ENCODE assay signal across 9 mouse cellular contexts in the genomic region with DNA sequence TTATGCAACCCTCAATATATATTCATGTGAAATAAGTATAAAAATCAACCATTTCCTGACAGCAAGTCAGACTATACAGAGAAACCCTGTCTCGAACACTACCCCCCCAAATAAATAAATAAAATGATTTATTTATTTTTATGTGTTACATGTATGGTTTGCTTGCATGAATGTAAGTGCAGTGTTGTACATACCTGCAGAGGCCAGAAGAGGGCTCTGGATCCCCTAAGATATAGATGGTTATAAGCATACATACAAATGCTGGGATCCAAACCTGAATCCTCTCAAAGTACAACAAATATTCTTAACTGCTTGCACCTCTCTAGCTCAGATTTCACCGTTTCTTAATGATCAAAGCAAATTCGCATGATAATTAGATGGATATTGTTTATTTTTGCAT. TPM values are rescaled to one million over a fixed set of nuclear protein-coding genes. Genes with fewer than 3 reads are reported as not detected.
DNase-seq lines count a peak whose midpoint lies in the region; ATAC-seq and TF ChIP-seq lines count a peak whose summit lies in the region.
"Had no signal": no experiment of that assay in that cellular context is flagged by ENCODE, and none has a peak within 500 bp of the region (broad histone marks: within the 10 kb centered on the region; RNA-seq: fewer than 3 reads in every experiment).

No protein-coding gene starts in this region.

- H3K9ac ChIP-seq in intestine, postnatal 0 days (ENCODE audit: low read depth, low read length) = no peak overlapping the region
- H3K9ac ChIP-seq in intestine, embryonic 15.5 days = no peak overlapping the region
- H3K9ac ChIP-seq: embryonic facial prominence, embryonic 15.5 days had no signal

- WGBS in intestine, postnatal 0 days = 71% methylated on average over 3 of the region's 3 CpGs
- WGBS in intestine, embryonic 15.5 days = 69% methylated on average over 3 of the region's 3 CpGs

- no peak overlapping the region for H3K27ac ChIP-seq in intestine, postnatal 0 days (ENCODE audit: low read depth, low read length)
- H3K27ac ChIP-seq in intestine, embryonic 15.5 days = no peak overlapping the region
- H3K27ac ChIP-seq: embryonic facial prominence, embryonic 15.5 days had no signal

- peaks cover 16% of the 10 kb centered on the region for H3K36me3 ChIP-seq in intestine, postnatal 0 days (ENCODE audit: control insufficient read depth, insufficient read depth)
- no peaks in the 10 kb centered on the region for H3K36me3 ChIP-seq in intestine, embryonic 15.5 days

- H3K4me2 ChIP-seq in intestine, postnatal 0 days (replicated peaks; ENCODE audit: low read depth) = no peak overlapping the region
- no peak overlapping the region for H3K4me2 ChIP-seq in intestine, embryonic 15.5 days (replicated peaks)
- H3K4me2 ChIP-seq: embryonic facial prominence, embryonic 15.5 days had no signal

- TF ChIP-seq CTCF in intestine, postnatal 0 days (IDR thresholded peaks at IDR 0.05; ENCODE audit: low read depth) = peak; percentile 70

- no peak overlapping the region for H3K4me3 ChIP-seq in intestine, postnatal 0 days (ENCODE audit: low read depth, low read length)
- no peak overlapping the region for H3K4me3 ChIP-seq in intestine, embryonic 15.5 days (replicated peaks)
- H3K4me3 ChIP-seq: embryonic facial prominence, embryonic 15.5 days had no signal

- H3K27me3 ChIP-seq in intestine, postnatal 0 days (replicated peaks; ENCODE audit: control insufficient read depth, insufficient read depth, low read length) = no peaks in the 10 kb centered on the region
- H3K27me3 ChIP-seq in intestine, embryonic 15.5 days (replicated peaks) = no peaks in the 10 kb centered on the region
- H3K27me3 ChIP-seq: embryonic facial prominence, embryonic 15.5 days had no signal

- no peaks in the 10 kb centered on the region for H3K9me3 ChIP-seq in intestine, postnatal 0 days (ENCODE audit: control insufficient read depth)
- H3K9me3 ChIP-seq in intestine, embryonic 15.5 days = no peaks in the 10 kb centered on the region
- H3K9me3 ChIP-seq: embryonic facial prominence, embryonic 15.5 days had no signal

- no peak for ATAC-seq in intestine, postnatal 0 days
- no peak for ATAC-seq in intestine, embryonic 15.5 days
- no peak for ATAC-seq in granulocyte monocyte progenitor cell, adult 5-6 weeks (replicated peaks; ENCODE audit: poor library complexity, severe bottlenecking)

- no peaks in the 10 kb centered on the region for H3K4me1 ChIP-seq in intestine, postnatal 0 days (replicated peaks; ENCODE audit: control insufficient read depth, insufficient read depth, low read length)
- no peaks in the 10 kb centered on the region for H3K4me1 ChIP-seq in intestine, embryonic 15.5 days (replicated peaks)
- H3K4me1 ChIP-seq: embryonic facial prominence, embryonic 15.5 days had no signal

- peak; percentile 10 to 30 for DNase-seq in B cell, adult 2 months
- peak; percentile 46 for DNase-seq in MN1 (ENCODE audit: low spot score)
- peak; percentile 59 for DNase-seq in embryo, embryonic 10.5 days (ENCODE audit: low spot score)
- DNase-seq in lung, postnatal 14 days = peak; percentile 11
- no peak for DNase-seq in spleen, postnatal 14 days (ENCODE audit: low spot score in 2 of 2)

RNA-seq across cellular contexts. Expression of a gene that starts 51.5 kb away (rescaled TPM):
- polyA plus RNA-seq in intestine, postnatal 0 days (2015; fragmentation: Nextera tagmentation; extraction: Ambion mirVana) = 0.82 and 0.94 TPM in 2 replicates
- polyA plus RNA-seq in intestine, embryonic 15.5 days (2015; fragmentation: Nextera tagmentation; extraction: Ambion mirVana) = 2.3 and 2.6 TPM in 2 replicates
- not detected in 2 replicates for total RNA-seq in granulocyte monocyte progenitor cell, adult 5-6 weeks (2014; fragmentation: Nextera tagmentation)
- 0.09 and 0.41 TPM in 2 replicates for total RNA-seq in granulocyte monocyte progenitor cell, adult 5-6 weeks (2017)

RNA-seq across cellular contexts. Expression of a gene that starts 55.0 kb away (rescaled TPM):
- 8.6 and 9.3 TPM in 2 replicates for polyA plus RNA-seq in intestine, postnatal 0 days (2015; fragmentation: Nextera tagmentation; extraction: Ambion mirVana)
- 13.8 and 16.4 TPM in 2 replicates for polyA plus RNA-seq in intestine, embryonic 15.5 days (2015; fragmentation: Nextera tagmentation; extraction: Ambion mirVana)
- total RNA-seq in granulocyte monocyte progenitor cell, adult 5-6 weeks (2014; fragmentation: Nextera tagmentation) = 5.8 and 9.0 TPM in 2 replicates
- total RNA-seq in granulocyte monocyte progenitor cell, adult 5-6 weeks (2017) = 6.3 and 6.6 TPM in 2 replicates

RNA-seq across cellular contexts. Expression of a gene that starts 58.6 kb away (rescaled TPM):
- 20.4 and 20.7 TPM in 2 replicates for polyA plus RNA-seq in intestine, postnatal 0 days (2015; fragmentation: Nextera tagmentation; extraction: Ambion mirVana)
- polyA plus RNA-seq in intestine, embryonic 15.5 days (2015; fragmentation: Nextera tagmentation; extraction: Ambion mirVana) = 48.1 and 51.0 TPM in 2 replicates
- total RNA-seq in granulocyte monocyte progenitor cell, adult 5-6 weeks (2014; fragmentation: Nextera tagmentation) = 60.0 and 68.0 TPM in 2 replicates
- 46.0 and 60.0 TPM in 2 replicates for total RNA-seq in granulocyte monocyte progenitor cell, adult 5-6 weeks (2017)

Comparison
In these comparisons a context has a peak if more than half of its experiments do, and no peak if none do; other contexts are left out.
1. DNase-seq: peak in B cell, adult 2 months (2 of 2), MN1 (single experiment), embryo, embryonic 10.5 days (single experiment) and lung, postnatal 14 days (single experiment); none in spleen, postnatal 14 days (0 of 2).